Comparison of ENCODE assay signal across 25 mouse cellular contexts in genomic region chr13:47784406-47784805, GRCm38 (mm10).
DNase-seq lines count a peak whose midpoint lies in the region; ATAC-seq lines count a peak whose summit lies in the region.
"Had no signal": no experiment of that assay in that cellular context is flagged by ENCODE, and none has a peak within 500 bp of the region (broad histone marks: within the 10 kb centered on the region; RNA-seq: fewer than 3 reads in every experiment).

No protein-coding gene starts in this region.

- no peak for ATAC-seq in kidney, embryonic 14.5 days (ENCODE audit: low FRiP score, low TSS enrichment)
- ATAC-seq: activated CD4-positive, CD25-positive, alpha-beta regulatory T cell, adult 4 months; CD4-positive, CD25-positive, alpha-beta regulatory T cell, adult 4 months; forebrain, embryonic 13.5 days; Patski had no signal

- H3K9ac ChIP-seq in kidney, embryonic 14.5 days (ENCODE audit: low read depth, low read length) = no peak overlapping the region
- H3K9ac ChIP-seq: embryonic facial prominence, embryonic 12.5 days; forebrain, embryonic 13.5 days had no signal

- no peak overlapping the region for H3K4me2 ChIP-seq in kidney, embryonic 14.5 days (replicated peaks; ENCODE audit: low read depth, low read length)
- H3K4me2 ChIP-seq: embryonic facial prominence, embryonic 12.5 days; forebrain, embryonic 13.5 days had no signal

- peak; percentile 25 for DNase-seq in heart, adult 11 months
- no peak for DNase-seq in heart, postnatal 4 days
- peak; percentile 6 for DNase-seq in kidney, adult 18-20 months
- no peak for DNase-seq in kidney, postnatal 14 days
- peak; percentile 33 to 38 for DNase-seq in kidney, adult 8-10 months
- no peak for DNase-seq in kidney, postnatal 25 days
- DNase-seq in kidney, postnatal 36 days = peak; percentile 34 to 42
- DNase-seq: adrenal gland, adult 8-10 months; adrenal gland, postnatal 14 days; adrenal gland, postnatal 36 days; B cell, adult 2 months; cerebellum, adult 11-12 months; cerebellum, adult 2 months; cerebellum, adult 9-10 months; cerebellum, postnatal 10 days; cerebellum, postnatal 25 days had no signal

- no peaks in the 10 kb centered on the region for H3K36me3 ChIP-seq in kidney, embryonic 14.5 days (ENCODE audit: control insufficient read depth, insufficient read depth, low read length)
- H3K36me3 ChIP-seq: embryonic facial prominence, embryonic 10.5 days; embryonic facial prominence, embryonic 12.5 days; G1E had no signal

- no peak overlapping the region for H3K4me3 ChIP-seq in kidney, embryonic 14.5 days (ENCODE audit: low read length)
- H3K4me3 ChIP-seq: embryonic facial prominence, embryonic 10.5 days; embryonic facial prominence, embryonic 12.5 days; forebrain, embryonic 13.5 days had no signal

- H3K9me3 ChIP-seq in kidney, embryonic 14.5 days (ENCODE audit: control insufficient read depth, low read length) = no peaks in the 10 kb centered on the region
- H3K9me3 ChIP-seq: embryonic facial prominence, embryonic 10.5 days; embryonic facial prominence, embryonic 12.5 days; forebrain, embryonic 13.5 days had no signal

- WGBS in kidney, embryonic 14.5 days = 88% methylated on average over 3 of the region's 3 CpGs

- H3K27ac ChIP-seq in kidney, embryonic 14.5 days (ENCODE audit: low read depth, low read length) = no peak overlapping the region
- H3K27ac ChIP-seq: embryonic facial prominence, embryonic 10.5 days; embryonic facial prominence, embryonic 12.5 days; forebrain, embryonic 13.5 days had no signal

- no peaks in the 10 kb centered on the region for H3K27me3 ChIP-seq in kidney, embryonic 14.5 days (ENCODE audit: control insufficient read depth, insufficient read depth, low read length)
- H3K27me3 ChIP-seq: CH12.LX; embryonic facial prominence, embryonic 12.5 days; forebrain, embryonic 13.5 days; Patski had no signal

- no peaks in the 10 kb centered on the region for H3K4me1 ChIP-seq in kidney, embryonic 14.5 days (ENCODE audit: control insufficient read depth, insufficient read depth, low read length)
- H3K4me1 ChIP-seq: embryonic facial prominence, embryonic 10.5 days; embryonic facial prominence, embryonic 12.5 days; forebrain, embryonic 13.5 days had no signal

Comparison
In these comparisons a context has a peak if more than half of its experiments do, and no peak if none do; other contexts are left out.
1. DNase-seq: peak in heart, adult 11 months (single experiment), kidney, adult 18-20 months (single experiment), kidney, adult 8-10 months (2 of 2) and kidney, postnatal 36 days (2 of 2); none in heart, postnatal 4 days (single experiment), kidney, postnatal 14 days (single experiment) and kidney, postnatal 25 days (0 of 2).